Mouse (Mus musculus) small intestine, adult 2 months (tissue): ENCODE measurements at regions not wholly inside any gene's neighbourhood (a gene's known extent, or its start where the extent isn't known, plus 50 kb on each side); places are given as distances from the start of the nearest gene placed in this dataset.

ENCODE experiments used
- CTCF ChIP-seq: fragments of 200-500 bp; IDR thresholded peaks from 2 replicates; pipeline ENCODE4 v1.5.1; 2012; ENCODE audit warnings: low read depth, mild to moderate bottlenecking, control low read depth, inconsistent platforms, low read length, moderate library complexity, mixed read lengths; ENCODE audit not compliant: insufficient replicate concordance, insufficient read length; ENCODE audit errors: extremely low read depth
- POLR2A ChIP-seq: fragments of 200-500 bp; IDR thresholded peaks from 2 replicates; pipeline ENCODE4 v1.6.1; 2012; ENCODE audit warnings: low read depth, mild to moderate bottlenecking, control low read depth, inconsistent platforms, low read length, moderate library complexity

GRCm38 (mm10) chr9:101510807-101511206, 259.2 kb upstream of the Ppp2r3a start:
- no peak for TF ChIP-seq CTCF
- TF ChIP-seq POLR2A, result no peak
